In the genomic region with DNA sequence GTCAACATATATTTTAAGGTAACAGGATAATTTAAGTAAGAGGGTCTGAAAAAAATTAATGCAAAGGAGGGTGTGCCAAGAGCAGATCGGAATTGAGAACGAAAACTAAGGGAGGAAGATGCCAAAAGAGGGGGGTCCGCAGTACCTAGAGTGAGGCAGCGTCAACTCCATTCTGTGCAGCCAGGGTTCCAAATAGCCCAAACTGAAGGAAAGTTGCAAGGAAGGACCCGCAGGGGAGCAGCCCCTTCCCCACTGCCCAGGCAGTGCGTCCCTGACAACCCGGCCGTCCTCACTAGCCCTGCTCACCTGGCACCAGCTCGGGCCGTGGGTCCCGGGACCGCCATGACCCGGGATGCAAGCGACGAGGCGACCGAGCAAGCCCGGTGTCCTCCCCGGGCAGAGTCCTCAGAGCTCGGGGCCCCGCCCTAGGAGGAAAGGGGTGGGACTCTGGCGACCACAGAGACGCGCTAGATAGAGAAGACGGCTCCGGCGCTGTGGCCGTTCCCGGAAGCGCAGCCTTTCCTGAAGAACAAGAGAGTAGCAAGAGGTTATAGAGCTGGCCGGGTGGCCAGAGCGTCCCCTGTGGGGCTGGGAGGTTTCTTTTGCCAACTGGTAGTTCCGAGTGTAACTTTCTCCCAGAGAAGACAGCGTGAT, we compare ENCODE assay signal across 8 mouse cellular contexts. TPM values are rescaled to one million over a fixed set of nuclear protein-coding genes. Genes with fewer than 3 reads are reported as not detected.
DNase-seq lines count a peak whose midpoint lies in the region; ATAC-seq lines count a peak whose summit lies in the region.

A gene (minus strand): TSS at position 437 of the 654 bp plus-strand sequence.

- DNase-seq in adipocyte (ENCODE audit: low spot score), result peak; percentile 95
- DNase-seq in embryo, embryonic 10 days (ENCODE audit: low spot score), result peak; percentile 96
- peak; percentile 89 for DNase-seq in gastrocnemius, postnatal 10 days
- peak; percentile 93 for DNase-seq in induced T-regulatory cell, adult 2 months (ENCODE audit: low read depth)
- peak; percentile 84 to 94 for DNase-seq in left cerebral cortex, adult 9 months (ENCODE audit: low spot score in 2 of 2)
- peak; percentile 89 for DNase-seq in right cerebral cortex, postnatal 14 days
- DNase-seq in urinary bladder, postnatal 36 days (ENCODE audit: low spot score in 2 of 2), result peak; percentile 90 to 96

- peak; percentile 99 for ATAC-seq in megakaryocyte progenitor cell, adult 5-6 weeks (replicated peaks; ENCODE audit: poor library complexity)

RNA-seq across cellular contexts. Expression of the gene that starts here (rescaled TPM):
- total RNA-seq in gastrocnemius, postnatal 10 days (2021), result 1 to 10 TPM; 4.4 to 5.2 TPM
- 2.7 and 3.6 TPM in 2 replicates for total RNA-seq in megakaryocyte progenitor cell, adult 5-6 weeks (2015)
- 3.9 and 5.1 TPM in 2 replicates for total RNA-seq in megakaryocyte progenitor cell, adult 5-6 weeks (2017)

Comparison
In these comparisons a context has a peak if more than half of its experiments do, and no peak if none do; other contexts are left out.
1. Peak in every context shown above with its lines: DNase-seq and ATAC-seq.